7 mouse cellular contexts compared by ENCODE assay signal in the genomic region with DNA sequence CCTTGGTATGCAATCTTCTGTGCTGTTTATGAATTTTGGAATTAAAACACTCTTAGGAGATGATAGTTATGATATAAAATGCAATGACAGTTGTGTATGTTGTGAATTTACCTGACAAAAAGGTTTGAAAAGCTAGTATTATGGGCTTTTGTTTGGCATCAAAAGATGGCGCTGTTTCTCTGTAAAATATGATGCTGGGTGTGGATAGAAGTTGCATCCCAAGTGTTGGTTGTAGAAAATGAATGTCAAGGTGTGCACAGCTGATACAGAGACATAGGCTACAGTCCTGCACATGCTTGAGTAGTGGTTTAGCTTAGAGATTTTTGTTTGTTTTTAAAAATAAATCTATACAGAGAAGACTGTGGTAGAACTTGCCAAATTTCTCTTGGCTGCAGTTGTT.
A peak's percentile ranks its signal among the peaks of the same experiment; 100 is the strongest.
DNase-seq lines count a peak whose midpoint lies in the region.

No protein-coding gene starts in this region.

- intact Hi-C loops in left cerebral cortex, postnatal 4 days (cut with DNase I): loop anchor here (10.0 kb wide), 1 partner anchor 373 kb away; a partner anchor contains a TSS

- peak; percentile 18 to 31 for DNase-seq in left cerebral cortex, adult 18-20 months (ENCODE audit: low spot score in 2 of 2)
- DNase-seq in left cerebral cortex, postnatal 4 days: no peak
- DNase-seq in ES-CJ7 (ENCODE audit: low read depth, low spot score): peak; percentile 10
- DNase-seq in c-Kit-positive CD71-positive TER-119-negative erythroid progenitor cells, embryonic 14.5 days (ENCODE audit: low read depth): peak; percentile 44
- DNase-seq in kidney, postnatal 14 days: peak; percentile 13
- DNase-seq in retina, postnatal 1 day: peak; percentile 41
- DNase-seq in urinary bladder, adult 2 months (ENCODE audit: low spot score): no peak

Comparison
In these comparisons a context has a peak if more than half of its experiments do, and no peak if none do; other contexts are left out.
1. DNase-seq: peak in left cerebral cortex, adult 18-20 months (2 of 2), ES-CJ7 (single experiment), c-Kit-positive CD71-positive TER-119-negative erythroid progenitor cells, embryonic 14.5 days (single experiment), kidney, postnatal 14 days (single experiment) and retina, postnatal 1 day (single experiment); none in left cerebral cortex, postnatal 4 days (single experiment) and urinary bladder, adult 2 months (single experiment).